Mouse (Mus musculus): ENCODE measurements at regions not wholly inside any gene's neighbourhood (a gene's known extent, or its start where the extent isn't known, plus 50 kb on each side); places are given as distances from the start of the nearest gene placed in this dataset.
"Not testable (repeated sequence)": the region's sequence is repeated elsewhere in the genome, so short reads cannot be mapped to it uniquely, and the experiment has no call there.

- intact Hi-C loops (cut with DNase I); DNase-seq: not testable (repeated sequence)
Observed at GRCm38 (mm10) chr3:21803886-21804285, 272.6 kb upstream of the Tbl1xr1 start.

GRCm38 (mm10) chr3:21806494-21807157 lies 269.8 kb upstream of the Tbl1xr1 start:
- intact Hi-C loops (cut with DNase I): no loop called here
- DNase-seq: no peak

- intact Hi-C loops (cut with DNase I): no loop called here
- no peak for DNase-seq
Observed at GRCm38 (mm10) chr3:21808539-21808938, 267.9 kb upstream of the Tbl1xr1 start.

DNA sequence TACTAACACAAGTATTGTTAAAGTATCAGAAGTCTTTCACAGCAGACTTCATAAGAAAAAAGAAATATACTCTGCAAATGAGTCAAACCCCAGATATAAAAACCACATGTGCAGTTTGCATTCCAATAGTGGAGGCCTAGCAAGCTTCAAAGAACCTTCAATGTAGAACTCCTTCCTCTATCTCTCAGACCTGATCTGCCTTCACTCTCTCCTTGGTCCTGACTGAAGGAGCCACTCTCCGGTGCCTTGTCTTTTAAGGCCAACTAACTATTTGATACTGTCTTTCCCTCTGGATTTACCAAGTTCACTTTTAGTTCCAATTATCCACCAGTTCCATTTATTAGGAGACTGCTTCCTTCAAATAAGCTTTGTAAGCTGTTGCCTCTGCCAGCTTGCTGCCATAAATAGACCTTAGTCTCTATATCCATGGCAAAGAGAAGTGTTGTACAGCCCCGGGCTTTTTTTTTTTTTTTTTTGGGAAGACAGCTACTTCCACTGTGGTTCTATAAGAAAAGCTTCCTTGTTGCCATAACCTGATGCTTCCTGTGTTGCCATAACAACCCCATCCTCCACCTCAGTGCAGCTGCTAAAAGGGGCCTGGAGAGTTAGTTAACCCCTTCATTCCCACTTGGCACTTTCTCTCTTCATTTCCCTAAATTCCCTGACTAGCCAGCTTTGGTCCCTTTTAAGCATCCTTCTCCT lies 266.5 kb upstream of the Tbl1xr1 start:
- intact Hi-C loops (cut with DNase I): no loop called here
- DNase-seq: no peak

- intact Hi-C loops (cut with DNase I): no loop called here
- DNase-seq: no peak
Observed at GRCm38 (mm10) chr3:21813401-21813800, 263.1 kb upstream of the Tbl1xr1 start.

GRCm38 (mm10) chr3:21816968-21817858 lies 259.2 kb upstream of the Tbl1xr1 start:
- peak in 1 of 2 experiments; percentile 55 for DNase-seq
- intact Hi-C loops (cut with DNase I): no loop called here

DNA sequence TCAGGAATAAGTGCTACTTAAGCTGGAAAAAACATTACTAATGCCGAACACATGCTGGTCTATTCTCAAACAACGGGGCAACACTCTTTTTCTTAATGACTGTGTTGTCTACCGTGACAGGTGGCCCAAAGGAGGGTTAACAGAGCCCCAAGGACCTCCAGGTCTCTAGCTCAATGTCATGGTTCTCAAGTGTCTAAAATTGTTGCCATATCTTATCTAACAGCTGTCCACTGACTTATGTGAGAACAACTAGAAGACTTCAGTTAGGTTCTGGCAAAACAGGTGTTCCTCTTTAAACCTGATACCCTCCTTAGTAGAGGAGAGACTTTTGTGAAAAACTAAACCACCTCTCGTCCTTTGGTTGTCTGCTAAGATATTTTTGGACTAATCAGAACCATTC lies 257.4 kb upstream of the Tbl1xr1 start:
- intact Hi-C loops (cut with DNase I): no loop called here
- DNase-seq: no peak

- intact Hi-C loops (cut with DNase I): no loop called here
Observed at GRCm38 (mm10) chr3:21820051-21820598, 256.3 kb upstream of the Tbl1xr1 start.

GRCm38 (mm10) chr3:21822675-21823074 lies 253.8 kb upstream of the Tbl1xr1 start:
- intact Hi-C loops (cut with DNase I): no loop called here
- no peak for DNase-seq

More at GRCm38 (mm10) chr3:21820051-21820598, 256.3 kb upstream of the Tbl1xr1 start:
- no peak for DNase-seq

DNA sequence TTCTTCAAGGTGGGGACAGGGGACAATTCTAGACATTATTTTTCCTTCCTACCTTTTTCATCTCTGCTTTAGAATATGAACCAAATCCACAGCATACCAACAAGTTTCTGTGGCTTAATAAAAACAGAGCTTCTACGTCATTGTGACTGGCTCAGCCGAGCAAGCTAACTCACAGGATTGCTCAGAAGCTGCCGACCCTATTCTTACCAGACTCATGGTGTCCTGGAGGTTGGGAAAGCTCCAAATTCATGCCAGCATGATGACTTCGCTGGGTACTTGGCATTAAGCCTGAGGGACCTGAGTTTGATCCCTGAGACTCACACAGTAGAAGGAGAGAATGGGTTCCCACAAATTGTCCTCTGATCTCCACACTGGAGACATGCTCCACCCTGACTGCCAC lies 253.1 kb upstream of the Tbl1xr1 start:
- no peak for DNase-seq
- intact Hi-C loops (cut with DNase I): no loop called here

GRCm38 (mm10) chr3:21824101-21824880 lies 252.2 kb upstream of the Tbl1xr1 start:
- intact Hi-C loops (cut with DNase I): no loop called here
- DNase-seq: no peak

GRCm38 (mm10) chr3:21824913-21825610 lies 251.4 kb upstream of the Tbl1xr1 start:
- intact Hi-C loops (cut with DNase I): no loop called here

DNA sequence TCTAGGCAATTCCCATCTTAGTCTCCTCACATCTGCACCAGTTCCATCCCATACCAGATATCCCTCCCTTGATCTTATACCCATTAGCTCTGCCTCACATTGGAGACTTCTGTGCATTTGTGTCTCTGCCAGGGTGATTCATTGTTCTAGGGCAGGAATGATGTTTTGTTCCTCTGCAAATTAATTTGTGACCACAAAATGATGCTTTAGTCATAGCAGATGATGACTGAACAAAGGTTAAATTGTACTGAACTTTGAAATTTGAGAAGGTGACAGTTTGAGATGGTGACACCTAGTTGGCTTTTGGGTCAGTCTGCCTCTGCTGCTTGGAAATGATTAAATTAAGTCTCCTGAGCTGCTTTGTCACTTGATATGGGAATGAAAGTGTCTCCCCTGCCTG lies 248.8 kb upstream of the Tbl1xr1 start:
- intact Hi-C loops (cut with DNase I): no loop called here
- no peak for DNase-seq

More at GRCm38 (mm10) chr3:21824913-21825610, 251.4 kb upstream of the Tbl1xr1 start:
- no peak for DNase-seq

DNA sequence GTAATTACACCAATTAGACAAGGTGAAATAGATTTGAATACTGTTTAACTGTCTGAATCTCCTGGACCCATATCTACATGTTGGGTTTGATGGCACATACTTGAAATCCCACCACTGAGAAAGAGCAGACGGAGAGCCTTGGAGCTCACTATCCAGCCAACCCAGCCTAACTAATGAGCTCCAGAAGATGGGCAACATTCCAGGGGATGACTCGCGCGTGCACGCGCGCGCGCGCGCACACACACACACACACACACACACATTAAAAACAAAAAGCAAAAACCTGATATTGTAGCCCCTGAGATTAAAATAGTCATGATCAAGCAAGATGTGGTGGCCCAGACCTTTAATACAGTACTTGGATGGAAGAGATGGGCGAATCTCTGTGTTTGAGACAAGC lies 243.3 kb upstream of the Tbl1xr1 start:
- intact Hi-C loops (cut with DNase I): no loop called here
- DNase-seq: no peak

- no peak for DNase-seq
- intact Hi-C loops (cut with DNase I): no loop called here
Observed at GRCm38 (mm10) chr3:21835526-21835925, 240.9 kb upstream of the Tbl1xr1 start.

DNA sequence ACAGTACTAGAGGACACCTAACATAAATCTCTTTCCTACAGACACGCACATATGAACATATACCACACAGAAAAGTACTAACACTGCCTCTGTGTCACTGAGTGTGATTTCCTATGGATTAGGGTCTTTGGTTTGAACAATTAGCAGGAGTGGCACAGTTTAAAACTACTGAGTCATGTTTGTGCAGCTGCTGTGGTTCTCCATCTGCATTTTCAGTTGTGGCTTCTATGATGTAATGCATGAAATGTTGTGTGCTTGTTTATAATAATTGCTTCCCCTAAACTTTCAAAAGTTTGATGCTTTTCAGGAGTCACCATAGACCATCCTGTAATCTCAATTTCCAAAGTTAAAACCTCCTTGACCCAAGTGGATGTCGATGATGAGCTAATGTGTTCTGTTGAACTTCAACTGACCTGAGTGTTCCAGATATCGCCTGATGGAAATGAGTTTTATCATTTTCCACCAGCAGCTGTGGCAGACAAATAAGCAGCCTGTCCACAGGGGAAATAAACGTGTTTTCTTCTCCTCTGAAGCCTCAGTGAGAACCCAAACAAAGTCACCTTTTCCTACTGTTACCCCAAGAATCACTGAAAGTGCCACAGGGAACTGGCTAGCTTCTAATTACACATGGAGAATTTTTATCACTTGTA lies 239.0 kb upstream of the Tbl1xr1 start:
- intact Hi-C loops (cut with DNase I): no loop called here
- no peak for DNase-seq

- intact Hi-C loops (cut with DNase I): no loop called here
- no peak for DNase-seq
Observed at GRCm38 (mm10) chr3:21840751-21841488, 235.5 kb upstream of the Tbl1xr1 start.

- intact Hi-C loops (cut with DNase I): no loop called here
- DNase-seq: no peak
Observed at GRCm38 (mm10) chr3:21841506-21841905, 234.9 kb upstream of the Tbl1xr1 start.

All from gastrocnemius, postnatal 36 days (tissue).